Mouse (Mus musculus) hindbrain, embryonic 15.5 days (tissue): Measurements from ENCODE around the gene Gja5. TPM values are rescaled to one million over a fixed set of nuclear protein-coding genes. Genes with fewer than 3 reads are reported as not detected.

Experiments used
- polyA plus RNA-seq: library from polyadenylated mRNA; unstranded; fragments of >200 nt; fragmentation: Nextera tagmentation; extraction: Ambion mirVana; gene quantifications from 2 replicates; pipeline ENCODE4 v1.2.1, GENCODE M21; 2015

Gja5 gene
- polyA plus RNA-seq, 1 experiment from 2014 or later, result 3.1 TPM

Other genes starting within 250 kb of the Gja5 start
- gene Ankrd35, start 234.6 kb upstream of the Gja5 start, polyA plus RNA-seq, result 2.2 and 2.7 TPM in 2 replicates
- 38.3 and 42.6 TPM in 2 replicates for gene Pias3, start 208.3 kb upstream of the Gja5 start, polyA plus RNA-seq
- gene Nudt17, start 196.1 kb upstream of the Gja5 start, polyA plus RNA-seq, result 19.0 and 19.4 TPM in 2 replicates
- 29.7 and 31.1 TPM in 2 replicates for gene Polr3c, start 177.1 kb upstream of the Gja5 start, polyA plus RNA-seq
- gene Rnf115, start 177.0 kb upstream of the Gja5 start, polyA plus RNA-seq, result 72.2 and 76.6 TPM in 2 replicates
- 0.16 TPM in 1 of 2 replicates, not detected in the other for gene Pdzk1, start 75.4 kb upstream of the Gja5 start, polyA plus RNA-seq
- gene Cd160, start 75.3 kb upstream of the Gja5 start, polyA plus RNA-seq, result 0.26 and 0.29 TPM in 2 replicates
- 38.5 and 41.6 TPM in 2 replicates for gene Gpr89, start 653 bp downstream of the Gja5 start, polyA plus RNA-seq
- gene Gja8, start 21.3 kb downstream of the Gja5 start, polyA plus RNA-seq, result 0.03 TPM in 1 of 2 replicates, not detected in the other